Mouse (Mus musculus) bone marrow, adult 2 months (tissue): Measurements from ENCODE around the gene Gm9922.

Experiments
- CTCF ChIP-seq: fragments of 200-500 bp; IDR thresholded peaks from 2 replicates; pipeline ENCODE4 v1.5.1; 2011; ENCODE audit warnings: low read length, control low read depth; ENCODE audit not compliant: control insufficient read depth, insufficient read depth
- POLR2A ChIP-seq: fragments of 200-500 bp; IDR thresholded peaks from 2 replicates; pipeline ENCODE4 v1.6.1; 2011; ENCODE audit warnings: low read depth, mild to moderate bottlenecking, control low read depth, low read length, borderline replicate concordance; ENCODE audit not compliant: control insufficient read depth

DNA sequence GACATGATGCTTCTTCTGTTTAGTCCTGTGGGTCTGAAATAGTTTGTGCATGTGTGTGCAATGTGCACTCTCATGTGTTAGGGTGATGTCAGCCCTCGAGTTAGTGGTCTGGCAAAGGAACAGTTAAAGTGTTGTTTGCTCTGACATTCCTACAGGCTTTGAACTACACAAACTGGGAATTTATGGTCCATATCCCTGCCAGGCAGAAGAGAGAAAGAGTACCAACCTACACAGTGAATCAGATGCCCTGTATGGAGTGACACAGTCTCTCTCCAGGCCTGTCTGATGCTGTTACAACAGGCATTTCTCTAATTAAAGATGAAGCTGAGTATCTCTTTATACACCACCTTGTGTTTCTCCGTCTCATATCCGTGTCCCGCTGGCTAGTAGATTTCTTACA lies 21.3 kb upstream of the Gm9922 start:
- no peak for TF ChIP-seq POLR2A
- TF ChIP-seq CTCF, result no peak
